Mouse (Mus musculus) subcutaneous adipose tissue, adult 2 months (tissue): ENCODE measurements around the gene Olfr1129. TPM values are rescaled to one million over a fixed set of nuclear protein-coding genes. Genes with fewer than 3 reads are reported as not detected.

Experiments used
- polyA plus RNA-seq: library from polyadenylated mRNA; depleted of rRNA; stranded (reverse); fragments of >200 nt; gene quantifications from 2 replicates; pipeline ENCODE4 v1.2.3, GENCODE M21; 2012; ENCODE audit warnings: low replicate concordance; rRNA removed

Gene Olfr1129
- polyA plus RNA-seq: not detected in 2 replicates

DNA sequence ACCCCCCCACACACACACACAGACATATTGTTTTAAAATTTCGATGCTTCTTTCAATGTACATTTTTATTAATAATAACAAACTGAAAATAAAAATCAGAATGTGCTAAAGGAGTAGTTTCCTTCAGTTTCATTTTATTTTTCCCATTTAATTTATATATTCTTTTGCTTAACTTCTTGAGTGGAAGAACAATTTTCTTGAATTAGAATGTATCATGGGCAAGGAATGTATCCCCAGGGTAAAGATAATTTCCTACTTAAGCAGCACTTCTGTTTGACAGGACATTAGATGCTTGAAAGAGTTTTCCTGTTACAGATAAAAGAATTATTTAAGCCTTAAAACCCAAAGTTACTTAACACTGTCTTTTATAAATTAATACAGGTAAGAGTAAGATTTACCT is at the start of gene Olfr1129:
TSS of gene Olfr1129 (plus strand) at position 301 of the 400 bp plus-strand sequence.

DNA sequence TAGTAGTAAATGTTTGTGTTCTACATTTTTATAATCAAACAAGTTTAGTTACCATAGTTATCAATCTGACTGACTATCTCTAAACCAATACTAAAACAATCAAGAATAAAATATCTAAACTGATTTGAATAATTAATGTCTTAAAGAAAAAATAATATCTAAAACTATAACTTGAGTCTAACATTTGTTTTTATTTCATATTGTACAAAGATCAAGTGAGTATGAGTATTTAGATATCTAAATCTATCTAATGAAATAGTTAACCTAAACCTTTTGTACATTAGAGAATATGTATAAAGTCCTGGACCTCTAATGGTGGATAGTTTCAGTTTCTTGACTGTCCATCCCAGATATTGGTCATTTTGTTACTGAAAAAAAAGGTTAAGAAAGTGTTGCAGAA is 42.2 kb upstream of the Olfr1129 start, which contains the start of gene Olfr153:
TSS of gene Olfr153 (plus strand) at position 301 of the 400 bp plus-strand sequence.

DNA sequence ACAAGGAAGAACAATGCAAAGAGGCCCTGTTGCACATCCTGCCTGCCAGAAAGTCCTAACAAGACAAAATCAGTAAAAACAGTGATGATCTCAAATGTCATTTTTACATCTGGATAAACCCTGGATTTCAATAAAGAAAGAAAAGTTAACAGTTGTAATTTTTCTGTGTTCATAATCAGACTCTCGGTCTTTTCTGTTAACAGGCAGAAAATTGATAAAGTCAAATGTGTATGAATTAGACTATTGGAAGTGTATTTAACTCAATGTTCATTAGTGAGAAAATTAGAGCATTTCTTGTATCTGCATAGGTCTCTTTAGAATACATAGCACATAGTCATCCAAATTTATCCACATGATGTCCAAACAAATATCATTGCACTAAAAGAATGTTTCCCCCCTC is 28.3 kb upstream of the Olfr1129 start, which contains the start of gene Olfr1128:
TSS of gene Olfr1128 (minus strand) at position 101 of the 400 bp plus-strand sequence.

DNA sequence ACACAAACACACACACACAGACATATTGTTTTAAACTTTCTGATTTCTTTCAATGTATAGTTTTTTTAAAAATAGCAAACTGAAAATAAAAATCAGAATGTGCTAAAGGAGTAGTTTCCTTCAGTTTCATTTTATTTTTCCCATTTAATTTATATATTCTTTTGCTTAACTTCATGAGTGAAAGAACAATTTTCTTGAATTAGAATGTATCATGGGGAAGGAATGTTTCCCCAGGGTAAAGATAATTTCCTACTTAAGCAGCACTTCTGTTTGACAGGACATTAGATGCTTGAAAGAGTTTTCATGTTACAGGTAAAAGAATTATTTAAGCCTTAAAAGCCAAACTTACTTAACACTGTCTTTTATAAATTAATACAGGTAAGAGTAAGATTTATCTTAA is 32.2 kb downstream of the Olfr1129 start, which contains the start of gene Olfr1130:
TSS of gene Olfr1130 (plus strand) at position 301 of the 400 bp plus-strand sequence.

DNA sequence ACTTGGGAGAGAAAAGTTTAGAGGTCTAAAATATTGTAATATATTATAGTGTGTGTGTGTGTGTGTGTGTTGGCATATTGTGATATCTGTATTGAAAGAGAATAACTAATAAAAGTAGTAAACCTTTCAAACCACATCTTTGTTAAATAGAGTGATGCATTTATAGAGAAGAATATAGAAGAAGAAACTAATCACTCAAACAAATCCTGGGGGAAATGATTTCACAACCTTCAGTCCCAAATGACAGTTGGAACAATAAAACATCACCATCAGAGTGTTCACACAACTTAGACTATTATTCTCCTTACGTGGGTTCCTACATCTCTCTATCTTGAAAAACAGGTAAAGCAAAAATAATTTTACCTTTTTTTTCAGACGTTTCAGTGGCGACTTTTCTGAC is 53.1 kb downstream of the Olfr1129 start, which contains the start of gene Olfr1131:
TSS of gene Olfr1131 (plus strand) at position 301 of the 400 bp plus-strand sequence.

Other genes with a start within 250 kb of the Olfr1129 start
- not detected in 2 replicates for gene Olfr1120, start 219.1 kb upstream of the Olfr1129 start, polyA plus RNA-seq
- not detected in 2 replicates for gene Olfr1121, start 204.0 kb upstream of the Olfr1129 start, polyA plus RNA-seq
- gene Olfr1122, start 188.1 kb upstream of the Olfr1129 start, polyA plus RNA-seq: not detected in 2 replicates
- not detected in 2 replicates for gene Olfr1123, start 157.3 kb upstream of the Olfr1129 start, polyA plus RNA-seq
- gene Olfr1124, start 143.6 kb upstream of the Olfr1129 start, polyA plus RNA-seq: not detected in 2 replicates
- gene Olfr1126, start 119.9 kb upstream of the Olfr1129 start, polyA plus RNA-seq: not detected in 2 replicates
- gene Pramel7, start 76.8 kb upstream of the Olfr1129 start, polyA plus RNA-seq: not detected in 2 replicates
- not detected in 2 replicates for gene Pramel6, start 67.3 kb upstream of the Olfr1129 start, polyA plus RNA-seq
- not detected in 2 replicates for gene Olfr153, start 42.1 kb upstream of the Olfr1129 start, polyA plus RNA-seq
- gene Olfr1128, start 28.4 kb upstream of the Olfr1129 start, polyA plus RNA-seq: not detected in 2 replicates
- gene Olfr1130, start 32.3 kb downstream of the Olfr1129 start, polyA plus RNA-seq: not detected in 2 replicates
- not detected in 2 replicates for gene Olfr1131, start 53.2 kb downstream of the Olfr1129 start, polyA plus RNA-seq
- not detected in 2 replicates for gene Olfr1132, start 63.6 kb downstream of the Olfr1129 start, polyA plus RNA-seq
- not detected in 2 replicates for gene Olfr1133, start 73.5 kb downstream of the Olfr1129 start, polyA plus RNA-seq
- not detected in 2 replicates for gene Olfr1134, start 84.6 kb downstream of the Olfr1129 start, polyA plus RNA-seq
- not detected in 2 replicates for gene Olfr1135, start 99.8 kb downstream of the Olfr1129 start, polyA plus RNA-seq
- gene Olfr1136, start 120.0 kb downstream of the Olfr1129 start, polyA plus RNA-seq: not detected in 2 replicates
- gene Olfr1137, start 139.3 kb downstream of the Olfr1129 start, polyA plus RNA-seq: not detected in 2 replicates
- not detected in 2 replicates for gene Olfr1138, start 166.1 kb downstream of the Olfr1129 start, polyA plus RNA-seq
- not detected in 2 replicates for gene Olfr1140, start 169.8 kb downstream of the Olfr1129 start, polyA plus RNA-seq
- gene Olfr1141, start 180.1 kb downstream of the Olfr1129 start, polyA plus RNA-seq: not detected in 2 replicates
- not detected in 2 replicates for gene Olfr152, start 205.6 kb downstream of the Olfr1129 start, polyA plus RNA-seq
- not detected in 2 replicates for gene Olfr1143, start 226.7 kb downstream of the Olfr1129 start, polyA plus RNA-seq
- gene Olfr1145, start 235.9 kb downstream of the Olfr1129 start, polyA plus RNA-seq: not detected in 2 replicates